Mouse (Mus musculus): ENCODE results near the gene Mapk8ip3.

Mapk8ip3 gene

GRCm38 (mm10) chr17:24902124-24902523 is 34.7 kb downstream of the Mapk8ip3 start:
- DNase-seq (ENCODE audit: low spot score in 2 of 2): no peak

- DNase-seq (ENCODE audit: low spot score in 2 of 2): no peak
These were observed 36.8 kb downstream of the Mapk8ip3 start for GRCm38 (mm10) chr17:24900014-24900413.

- no peak for DNase-seq (ENCODE audit: low spot score in 2 of 2)
These were observed 37.6 kb downstream of the Mapk8ip3 start for GRCm38 (mm10) chr17:24899153-24899552.

- DNase-seq (ENCODE audit: low spot score in 2 of 2): no peak
These were observed 38.5 kb downstream of the Mapk8ip3 start for GRCm38 (mm10) chr17:24898041-24898854.

- DNase-seq (ENCODE audit: low spot score in 2 of 2): no peak
These were observed 39.2 kb downstream of the Mapk8ip3 start for GRCm38 (mm10) chr17:24897600-24897999.

- DNase-seq (ENCODE audit: low spot score in 2 of 2): no peak
These were observed 39.8 kb downstream of the Mapk8ip3 start for GRCm38 (mm10) chr17:24896993-24897269.

- peak; percentile 63 to 76 for DNase-seq (ENCODE audit: low spot score in 2 of 2)
These were observed 40.4 kb downstream of the Mapk8ip3 start, which contains the start of gene Nme3 for GRCm38 (mm10) chr17:24896241-24896992. Gene Nme3 (plus strand): TSS chr17:24896500.

GRCm38 (mm10) chr17:24895571-24896240 is 41.1 kb downstream of the Mapk8ip3 start:
- no peak for DNase-seq (ENCODE audit: low spot score in 2 of 2)

- DNase-seq (ENCODE audit: low spot score in 2 of 2): peak; percentile 74 to 79
These were observed 41.7 kb downstream of the Mapk8ip3 start, which contains the start of the genes Eme2 and Mrps34 for GRCm38 (mm10) chr17:24894995-24895547. Gene Eme2 (minus strand): TSS chr17:24895087. Gene Mrps34 (plus strand): TSS chr17:24895116.

GRCm38 (mm10) chr17:24894061-24894994 is 42.4 kb downstream of the Mapk8ip3 start:
- DNase-seq (ENCODE audit: low spot score in 2 of 2): no peak

GRCm38 (mm10) chr17:24893276-24893675 is 43.5 kb downstream of the Mapk8ip3 start:
- DNase-seq (ENCODE audit: low spot score in 2 of 2): no peak

GRCm38 (mm10) chr17:24892785-24893184 is 44.0 kb downstream of the Mapk8ip3 start:
- no peak for DNase-seq (ENCODE audit: low spot score in 2 of 2)

- no peak for DNase-seq (ENCODE audit: low spot score in 2 of 2)
These were observed 45.5 kb downstream of the Mapk8ip3 start for GRCm38 (mm10) chr17:24891321-24891720.

GRCm38 (mm10) chr17:24890151-24891092 is 46.4 kb downstream of the Mapk8ip3 start:
- DNase-seq (ENCODE audit: low spot score in 2 of 2): no peak

- no peak for DNase-seq (ENCODE audit: low spot score in 2 of 2)
These were observed 47.9 kb downstream of the Mapk8ip3 start for GRCm38 (mm10) chr17:24888862-24889261.

- no peak for DNase-seq (ENCODE audit: low spot score in 2 of 2)
These were observed 49.3 kb downstream of the Mapk8ip3 start for GRCm38 (mm10) chr17:24887291-24888080.

- DNase-seq (ENCODE audit: low spot score in 2 of 2): no peak
These were observed 49.9 kb downstream of the Mapk8ip3 start for GRCm38 (mm10) chr17:24886932-24887271.

- DNase-seq (ENCODE audit: low spot score in 2 of 2): peak; percentile 96 to 98
These were observed 50.4 kb downstream of the Mapk8ip3 start, which contains the start of the genes Nubp2 and Spsb3 for GRCm38 (mm10) chr17:24886134-24886931. Gene Nubp2 (minus strand): TSS chr17:24886349. Gene Spsb3 (plus strand): TSS chr17:24886643.
